Mouse (Mus musculus) Muller cell, postnatal 12 days (primary cell): ENCODE measurements at regions not wholly inside any gene's neighbourhood (a gene's known extent, or its start where the extent isn't known, plus 50 kb on each side); places are given as distances from the start of the nearest gene placed in this dataset.

Experiments used
- DNase-seq: peaks from one replicate; pipeline ENCODE4 v3.0.0-alpha.2; 2015; ENCODE audit errors: inconsistent ontology term

- DNase-seq, result no peak
Observed at GRCm38 (mm10) chr1:190526046-190526445, 355.5 kb upstream of the Prox1 start.

- no peak for DNase-seq
Observed at GRCm38 (mm10) chr1:190500106-190500505, 329.6 kb upstream of the Prox1 start.

GRCm38 (mm10) chr1:190497474-190497873 is 327.0 kb upstream of the Prox1 start:
- no peak for DNase-seq

GRCm38 (mm10) chr1:190495741-190496520 is 325.4 kb upstream of the Prox1 start:
- no peak for DNase-seq

- DNase-seq, result peak; percentile 54
Observed at GRCm38 (mm10) chr1:190486551-190487104, 316.1 kb upstream of the Prox1 start.

GRCm38 (mm10) chr1:190483366-190483765 is 312.9 kb upstream of the Prox1 start:
- no peak for DNase-seq

GRCm38 (mm10) chr1:190481071-190481470 is 310.6 kb upstream of the Prox1 start:
- no peak for DNase-seq

- peak; percentile 95 for DNase-seq
Observed at GRCm38 (mm10) chr1:190480601-190481000, 310.1 kb upstream of the Prox1 start.

- DNase-seq, result no peak
Observed at GRCm38 (mm10) chr1:190472761-190473160, 302.2 kb upstream of the Prox1 start.

GRCm38 (mm10) chr1:190470336-190470735 is 299.8 kb upstream of the Prox1 start:
- no peak for DNase-seq

- no peak for DNase-seq
Observed at GRCm38 (mm10) chr1:190457541-190458061, 287.1 kb upstream of the Prox1 start.

GRCm38 (mm10) chr1:190453549-190453948 is 283.0 kb upstream of the Prox1 start:
- DNase-seq, result no peak

GRCm38 (mm10) chr1:190452115-190452842 is 281.8 kb upstream of the Prox1 start:
- DNase-seq, result peak; percentile 33

GRCm38 (mm10) chr1:190448263-190448662 is 277.7 kb upstream of the Prox1 start:
- DNase-seq, result no peak

- no peak for DNase-seq
Observed at GRCm38 (mm10) chr1:190447253-190447652, 276.7 kb upstream of the Prox1 start.

- no peak for DNase-seq
Observed at GRCm38 (mm10) chr1:190446676-190447075, 276.2 kb upstream of the Prox1 start.

GRCm38 (mm10) chr1:190444366-190444765 is 273.9 kb upstream of the Prox1 start:
- DNase-seq, result peak; percentile 58

GRCm38 (mm10) chr1:190443234-190443633 is 272.7 kb upstream of the Prox1 start:
- no peak for DNase-seq

- no peak for DNase-seq
Observed at GRCm38 (mm10) chr1:190442166-190442565, 271.7 kb upstream of the Prox1 start.

- no peak for DNase-seq
Observed at GRCm38 (mm10) chr1:190438789-190439188, 268.3 kb upstream of the Prox1 start.

- no peak for DNase-seq
Observed at GRCm38 (mm10) chr1:190422874-190423273, 252.4 kb upstream of the Prox1 start.

- peak; percentile 84 for DNase-seq
Observed at GRCm38 (mm10) chr1:190419709-190420108, 249.2 kb upstream of the Prox1 start.
